Comparison of ENCODE assay signal across 8 mouse cellular contexts in genomic region chr13:95618309-95618712, GRCm38 (mm10). TPM values are rescaled to one million over a fixed set of nuclear protein-coding genes. Genes with fewer than 3 reads are reported as not detected.
DNase-seq lines count a peak whose midpoint lies in the region; ATAC-seq and TF ChIP-seq lines count a peak whose summit lies in the region.

Gene F2r, minus strand, starts transcription at chr13:95618487.

- intact Hi-C loops in left cerebral cortex, adult 2 months (cut with DNase I), result no loop called here

- WGBS in hindbrain, embryonic 14.5 days, result 0% methylated on average over 40 of the region's 42 CpGs
- 1% methylated on average over 39 of the region's 42 CpGs for WGBS in macrophage (ENCODE audit: missing documents)

- no peak for TF ChIP-seq CTCF in left cerebral cortex, adult 2 months (IDR thresholded peaks at IDR 0.05)

- H3K4me3 ChIP-seq in hindbrain, embryonic 14.5 days (replicated peaks; ENCODE audit: low read length), result peak within 1 kb of the TSS; percentile 65
- peak within 1 kb of the TSS; percentile 58 for H3K4me3 ChIP-seq in left cerebral cortex, adult 2 months
- peak within 1 kb of the TSS; percentile 16; the same call in 1 of the 2 replicates for H3K4me3 ChIP-seq in macrophage (ENCODE audit: inconsistent target)

- no peaks in the 10 kb centered on the region for H3K79me2 ChIP-seq in macrophage (ENCODE audit: inconsistent target)

- no peaks in the 10 kb centered on the region for H3K36me3 ChIP-seq in hindbrain, embryonic 14.5 days (replicated peaks; ENCODE audit: control insufficient read depth, insufficient read depth)
- no peaks in the 10 kb centered on the region for H3K36me3 ChIP-seq in macrophage (ENCODE audit: inconsistent target)

- peak within 1 kb of the TSS; percentile 81 for H3K9ac ChIP-seq in hindbrain, embryonic 14.5 days

- peaks cover 25% of the 10 kb centered on the region; the same call in 1 of the 2 replicates for H3K4me1 ChIP-seq in hindbrain, embryonic 14.5 days (replicated peaks; ENCODE audit: control insufficient read depth, insufficient read depth, low read length)

- H3K27me3 ChIP-seq in hindbrain, embryonic 14.5 days (ENCODE audit: control insufficient read depth, insufficient read depth, low read length), result no peaks in the 10 kb centered on the region

- H3K4me2 ChIP-seq in hindbrain, embryonic 14.5 days (replicated peaks), result peak within 1 kb of the TSS; percentile 59

- peak within 1 kb of the TSS; percentile 26; the same call in 1 of the 2 replicates for H3K27ac ChIP-seq in hindbrain, embryonic 14.5 days
- no peak within 1 kb of the TSS for H3K27ac ChIP-seq in left cerebral cortex, adult 2 months
- no peak within 1 kb of the TSS for H3K27ac ChIP-seq in macrophage

- ATAC-seq in hindbrain, embryonic 14.5 days (ENCODE audit: low FRiP score), result peak; percentile 93

- DNase-seq in T-cell, adult 2 months (ENCODE audit: low spot score), result peak; percentile 86
- DNase-seq in cerebellum, postnatal 36 days, result peak; percentile 48
- peak; percentile 36 to 46 for DNase-seq in frontal cortex, postnatal 36 days (ENCODE audit: low spot score in 2 of 2)
- DNase-seq in hindbrain, embryonic 14.5 days (ENCODE audit: low spot score), result peak; percentile 83
- DNase-seq in left cerebral cortex, adult 2 months (ENCODE audit: extremely low spot score in 1 of 2, low spot score in 2 of 2), result peak; percentile 52 to 59
- peak; percentile 35 for DNase-seq in retina, postnatal 7 days (ENCODE audit: low read depth, low spot score)
- DNase-seq in urinary bladder, adult 18-20 months (ENCODE audit: low spot score in 2 of 2), result peak; percentile 60 to 72

- no peaks in the 10 kb centered on the region for H3K9me3 ChIP-seq in hindbrain, embryonic 14.5 days (ENCODE audit: control insufficient read depth, low read length)

RNA-seq across cellular contexts. Expression of gene F2r, which starts in this region (rescaled TPM):
- 69.4 and 70.2 TPM in 2 replicates for polyA plus RNA-seq in hindbrain, embryonic 14.5 days (2014; fragmentation: Nextera tagmentation; extraction: Ambion mirVana)
- 1 to 10 TPM; 3.9 to 4.4 TPM for total RNA-seq in left cerebral cortex, adult 2 months (2021)
- 10 to 100 TPM in 1 of 26 experiments, under 1 TPM in 5, not detected in 20; 0.25 to 12.9 (median 0.53) TPM for total RNA-seq in macrophage (2018; cell fraction: chromatin; rRNA removed)
- total RNA-seq in macrophage (2018; cell fraction: cytosol; rRNA removed), result under 1 TPM in 25 of 26 experiments, not detected in 1; 0.03 to 0.53 (median 0.14) TPM
- 1 to 10 TPM in 1 of 26 experiments, under 1 TPM in 20, not detected in 5; 0.18 to 2.5 (median 0.27) TPM for total RNA-seq in macrophage (2018; cell fraction: nucleus; rRNA removed)
- polyA plus RNA-seq in macrophage (2018), result 0.08 to 0.65 TPM (median 0.19 TPM) in 3 replicates

Comparison
In these comparisons a context has a peak if more than half of its experiments do, and no peak if none do; other contexts are left out.
1. RNA of gene F2r (polyA plus RNA-seq): 69.4 to 70.2 TPM in hindbrain, embryonic 14.5 days; 0.08 to 0.65 TPM in macrophage; every median in the first group is over 10 times any median in the second.
2. DNase-seq: peak in every context shown above with its lines; median percentile 86 in T-cell, adult 2 months; 83 in hindbrain, embryonic 14.5 days; 66 in urinary bladder, adult 18-20 months; 56 in left cerebral cortex, adult 2 months; 48 in cerebellum, postnatal 36 days; 41 in frontal cortex, postnatal 36 days; 35 in retina, postnatal 7 days.
3. Peak in every context shown above with its lines, with median percentiles within 50 percentile points of each other: H3K4me3 ChIP-seq.